In genomic region chr12:26821257-26821968, GRCm38 (mm10) we compare ENCODE assay signal across 17 mouse cellular contexts.
DNase-seq lines count a peak whose midpoint lies in the region; ATAC-seq lines count a peak whose summit lies in the region.
"Had no signal": no experiment of that assay in that cellular context is flagged by ENCODE, and none has a peak within 500 bp of the region (broad histone marks: within the 10 kb centered on the region; RNA-seq: fewer than 3 reads in every experiment).

No protein-coding gene starts in this region.

- H3K36me3 ChIP-seq in limb, embryonic 12.5 days = no peaks in the 10 kb centered on the region
- H3K36me3 ChIP-seq in limb, embryonic 10.5 days = no peaks in the 10 kb centered on the region
- no peaks in the 10 kb centered on the region for H3K36me3 ChIP-seq in embryonic facial prominence, embryonic 12.5 days
- no peaks in the 10 kb centered on the region for H3K36me3 ChIP-seq in hindbrain, embryonic 12.5 days
- H3K36me3 ChIP-seq in neural tube, embryonic 13.5 days = no peaks in the 10 kb centered on the region
- H3K36me3 ChIP-seq: kidney, embryonic 15.5 days; limb, embryonic 15.5 days had no signal

- H3K27ac ChIP-seq in limb, embryonic 12.5 days = no peak overlapping the region
- H3K27ac ChIP-seq in limb, embryonic 10.5 days = no peak overlapping the region
- 0 out of 2 replicates have a peak overlapping the region, but pooled peaks have one; percentile 72 for H3K27ac ChIP-seq in embryonic facial prominence, embryonic 12.5 days
- peak overlapping the region; percentile 70 for H3K27ac ChIP-seq in hindbrain, embryonic 12.5 days
- peak overlapping the region; percentile 47; the same call in 1 of the 2 replicates for H3K27ac ChIP-seq in neural tube, embryonic 13.5 days (replicated peaks)
- H3K27ac ChIP-seq: heart, adult 2 months; kidney, embryonic 15.5 days; limb, embryonic 15.5 days had no signal

- ATAC-seq in limb, embryonic 12.5 days (ENCODE audit: insufficient number of reproducible peaks, insufficient read depth, low FRiP score, low TSS enrichment, low read depth) = 0 out of 2 replicates have a peak, but pooled peaks have one; percentile 42
- ATAC-seq in embryonic facial prominence, embryonic 12.5 days (ENCODE audit: insufficient number of reproducible peaks, insufficient read depth, low FRiP score, low TSS enrichment) = no peak
- ATAC-seq in hindbrain, embryonic 12.5 days (ENCODE audit: low FRiP score) = peak; percentile 92
- ATAC-seq in neural tube, embryonic 13.5 days (ENCODE audit: low read depth) = peak; percentile 71
- ATAC-seq: liver, postnatal 0 days had no signal

- H3K4me3 ChIP-seq in limb, embryonic 12.5 days (replicated peaks) = no peak overlapping the region
- no peak overlapping the region for H3K4me3 ChIP-seq in limb, embryonic 10.5 days
- no peak overlapping the region for H3K4me3 ChIP-seq in embryonic facial prominence, embryonic 12.5 days
- H3K4me3 ChIP-seq in hindbrain, embryonic 12.5 days = no peak overlapping the region
- no peak overlapping the region for H3K4me3 ChIP-seq in neural tube, embryonic 13.5 days
- H3K4me3 ChIP-seq: heart, adult 2 months; kidney, embryonic 15.5 days; limb, embryonic 15.5 days had no signal

- no peak for DNase-seq in limb, embryonic 10.5 days (ENCODE audit: low spot score)
- no peak for DNase-seq in right cerebral cortex, postnatal 4 days
- DNase-seq in T-cell, adult 2 months (ENCODE audit: low spot score) = no peak
- no peak for DNase-seq in left cerebral cortex, postnatal 36 days (ENCODE audit: low spot score in 2 of 2)
- DNase-seq: adrenal gland, adult 2 months; B cell, adult 2 months; cerebellum, adult 18-20 months; heart, adult 2 months; liver, postnatal 0 days; lung, postnatal 36 days; right cerebral cortex, postnatal 14 days had no signal

- intact Hi-C loops in left cerebral cortex, postnatal 36 days (cut with DNase I) = no loop called here

- no peak overlapping the region for H3K9ac ChIP-seq in limb, embryonic 12.5 days (replicated peaks)
- H3K9ac ChIP-seq in embryonic facial prominence, embryonic 12.5 days = no peak overlapping the region
- no peak overlapping the region for H3K9ac ChIP-seq in hindbrain, embryonic 12.5 days
- no peak overlapping the region for H3K9ac ChIP-seq in neural tube, embryonic 13.5 days
- H3K9ac ChIP-seq: kidney, embryonic 15.5 days; limb, embryonic 15.5 days; liver, postnatal 0 days had no signal

- 73% methylated on average over 3 of the region's 3 CpGs for WGBS in limb, embryonic 12.5 days
- 79% methylated on average over 3 of the region's 3 CpGs for WGBS in limb, embryonic 10.5 days
- WGBS in embryonic facial prominence, embryonic 12.5 days = 44% methylated on average over 3 of the region's 3 CpGs
- WGBS in hindbrain, embryonic 12.5 days = 59% methylated on average over 3 of the region's 3 CpGs
- WGBS in neural tube, embryonic 13.5 days = 53% methylated on average over 3 of the region's 3 CpGs

- H3K4me2 ChIP-seq in limb, embryonic 12.5 days = no peak overlapping the region
- H3K4me2 ChIP-seq in embryonic facial prominence, embryonic 12.5 days (replicated peaks) = no peak overlapping the region
- H3K4me2 ChIP-seq in hindbrain, embryonic 12.5 days (replicated peaks) = no peak overlapping the region
- H3K4me2 ChIP-seq in neural tube, embryonic 13.5 days = no peak overlapping the region
- H3K4me2 ChIP-seq: kidney, embryonic 15.5 days; limb, embryonic 15.5 days had no signal

- H3K4me1 ChIP-seq in limb, embryonic 12.5 days (replicated peaks) = peaks cover 13% of the 10 kb centered on the region
- H3K4me1 ChIP-seq in limb, embryonic 10.5 days = peaks cover 25% of the 10 kb centered on the region
- H3K4me1 ChIP-seq in embryonic facial prominence, embryonic 12.5 days = peaks cover 15% of the 10 kb centered on the region; the same call in 1 of the 2 replicates
- H3K4me1 ChIP-seq in hindbrain, embryonic 12.5 days = peaks cover 16% of the 10 kb centered on the region
- H3K4me1 ChIP-seq in neural tube, embryonic 13.5 days (replicated peaks) = peaks cover 13% of the 10 kb centered on the region

- peaks cover 5% of the 10 kb centered on the region for H3K27me3 ChIP-seq in limb, embryonic 12.5 days
- H3K27me3 ChIP-seq in limb, embryonic 10.5 days (ENCODE audit: low read depth, poor library complexity, severe bottlenecking) = no peaks in the 10 kb centered on the region
- H3K27me3 ChIP-seq in embryonic facial prominence, embryonic 12.5 days = no peaks in the 10 kb centered on the region
- no peaks in the 10 kb centered on the region for H3K27me3 ChIP-seq in hindbrain, embryonic 12.5 days
- H3K27me3 ChIP-seq in neural tube, embryonic 13.5 days = no peaks in the 10 kb centered on the region
- H3K27me3 ChIP-seq: kidney, embryonic 15.5 days; limb, embryonic 15.5 days had no signal

- H3K9me3 ChIP-seq in limb, embryonic 12.5 days = no peaks in the 10 kb centered on the region
- H3K9me3 ChIP-seq in limb, embryonic 10.5 days (replicated peaks) = no peaks in the 10 kb centered on the region
- no peaks in the 10 kb centered on the region for H3K9me3 ChIP-seq in embryonic facial prominence, embryonic 12.5 days
- no peaks in the 10 kb centered on the region for H3K9me3 ChIP-seq in hindbrain, embryonic 12.5 days (replicated peaks)
- no peaks in the 10 kb centered on the region for H3K9me3 ChIP-seq in neural tube, embryonic 13.5 days
- H3K9me3 ChIP-seq: kidney, embryonic 15.5 days; limb, embryonic 15.5 days had no signal

Comparison
In these comparisons a context has a peak if more than half of its experiments do, and no peak if none do; other contexts are left out.
1. H3K27ac ChIP-seq: peak in embryonic facial prominence, embryonic 12.5 days (single experiment), hindbrain, embryonic 12.5 days (single experiment) and neural tube, embryonic 13.5 days (single experiment); none in limb, embryonic 12.5 days (single experiment) and limb, embryonic 10.5 days (single experiment).